Mouse (Mus musculus) CD8-positive naive resting alpha-beta T cell, adult 2 months (primary cell): ENCODE measurements around the gene Pik3r2.
A peak's percentile ranks its signal among the peaks of the same experiment; 100 is the strongest.

Experiments
- DNase-seq, 2 experiments: peaks; one replicate each; pipeline ENCODE4 v3.0.0; 2022; ENCODE audit warnings: low read depth in 2 of 2, low spot score in 2 of 2

Pik3r2 gene

DNA sequence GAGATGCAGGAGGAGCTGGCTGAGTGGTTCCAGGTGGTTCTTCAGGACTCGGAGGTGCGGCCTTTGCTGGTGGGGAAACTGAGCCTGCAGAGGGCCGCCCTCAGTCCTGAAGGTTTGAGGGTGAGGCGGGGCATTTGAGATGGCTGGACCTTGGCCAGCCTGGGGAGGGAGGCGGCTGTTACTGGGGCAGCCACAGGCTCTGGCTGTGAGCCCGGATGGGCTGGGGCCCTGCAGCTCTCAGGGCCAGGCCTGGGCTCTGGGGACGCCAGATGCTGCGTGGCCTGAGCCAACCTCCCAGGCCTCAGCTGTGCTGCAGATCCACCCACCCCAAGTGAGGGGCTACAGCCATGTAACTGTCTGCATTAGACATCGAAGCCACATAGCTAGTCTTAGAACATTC, 2.7 kb downstream of the Pik3r2 start:
- no peak for DNase-seq

DNA sequence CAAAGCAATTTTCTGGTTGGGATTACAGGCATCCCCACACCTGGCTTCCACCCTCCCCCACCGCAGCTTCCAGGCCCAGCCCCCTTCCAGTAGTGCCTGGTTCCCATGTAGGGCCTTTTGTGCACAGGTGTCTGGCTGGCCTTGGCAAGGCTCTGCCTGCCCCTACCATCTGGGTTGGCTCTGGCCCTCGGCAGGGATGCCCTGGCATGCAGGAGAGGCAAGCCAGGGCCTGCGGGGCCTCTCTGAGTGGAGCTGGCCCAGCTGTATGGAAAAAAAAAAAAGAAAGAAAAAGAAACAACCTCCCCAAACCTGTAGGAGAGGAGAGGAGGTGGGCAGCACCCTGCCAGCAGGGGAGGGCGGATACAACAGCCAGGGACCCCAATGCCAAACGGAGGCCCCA, 3.1 kb downstream of the Pik3r2 start:
- no peak for DNase-seq

DNA sequence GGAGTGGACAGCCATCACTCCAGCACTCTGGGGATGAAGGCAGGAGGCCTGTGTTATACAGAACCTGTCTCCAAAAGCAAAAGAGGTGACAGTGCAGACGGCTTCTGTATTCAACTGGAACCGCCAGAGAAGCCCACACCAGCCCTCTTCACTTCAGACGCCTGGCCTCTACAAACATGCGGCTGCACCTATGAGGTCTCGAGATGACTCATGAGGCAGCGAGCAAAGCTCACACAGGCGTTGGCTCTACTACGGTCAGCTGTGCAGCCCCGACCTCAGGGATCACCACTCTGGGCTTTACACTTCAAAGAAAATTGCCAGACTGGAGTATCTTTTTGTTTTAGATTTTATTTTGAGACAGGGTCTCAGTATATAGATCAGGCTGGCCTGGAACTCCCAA, 3.6 kb downstream of the Pik3r2 start:
- no peak for DNase-seq

DNA sequence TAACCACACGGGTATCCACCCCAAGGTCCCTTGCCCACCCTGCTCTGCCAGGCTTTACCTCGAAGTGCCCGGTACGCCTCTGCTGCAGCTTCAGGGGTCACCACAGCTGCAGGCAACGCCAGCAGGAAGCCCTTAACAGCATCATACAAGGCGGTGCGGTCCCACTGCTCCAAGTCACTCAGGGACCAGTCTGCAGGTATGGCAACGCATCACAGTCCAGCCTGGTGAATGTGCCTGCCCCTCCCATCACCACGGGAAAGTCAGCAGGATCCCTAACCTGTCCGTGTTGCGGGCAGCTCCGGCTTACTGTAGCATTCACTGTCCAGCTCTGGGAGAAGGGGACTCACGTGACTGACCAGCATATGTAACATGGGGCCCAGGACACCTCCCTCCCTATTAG, 4.4 kb downstream of the Pik3r2 start:
- no peak for DNase-seq

DNA sequence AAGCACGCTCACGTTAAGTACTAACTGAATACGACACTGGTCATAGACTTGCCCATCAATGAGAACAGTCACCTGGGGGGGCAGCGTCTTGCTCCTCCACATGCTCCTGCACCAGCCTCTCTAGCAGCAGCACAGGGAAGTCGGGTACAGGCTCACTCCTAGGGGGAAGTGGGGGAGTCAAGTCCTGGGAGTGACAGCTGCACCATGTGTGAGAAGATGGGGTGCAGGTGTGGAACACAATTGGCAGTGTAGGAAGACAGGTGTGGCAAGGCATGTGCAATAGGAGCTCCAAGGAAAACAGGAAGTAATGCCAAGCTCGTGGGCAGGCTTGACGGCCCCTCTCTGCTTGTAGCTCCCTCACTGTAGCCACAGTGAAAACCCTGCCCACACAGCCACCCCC, 5.3 kb downstream of the Pik3r2 start:
- DNase-seq: no peak

DNA sequence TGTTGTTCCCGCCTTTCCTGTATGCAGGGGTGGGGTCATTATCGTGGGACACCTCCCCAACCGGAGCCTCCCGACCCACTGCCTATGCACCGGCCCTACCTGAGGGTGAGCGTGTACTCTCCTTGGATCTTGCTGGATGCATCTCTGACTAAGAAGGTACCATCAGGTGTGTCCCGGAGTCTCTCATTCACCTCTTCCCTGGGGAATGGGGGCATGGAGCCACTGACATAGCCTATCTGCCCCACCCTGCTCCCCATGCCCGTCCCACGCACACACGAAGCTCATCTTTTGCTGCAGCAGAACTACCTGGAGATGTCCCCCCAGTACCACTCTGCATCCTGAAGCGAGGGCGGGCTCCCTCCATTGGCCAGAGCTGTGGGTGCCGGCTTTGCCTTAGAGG, 5.8 kb downstream of the Pik3r2 start:
- no peak for DNase-seq

DNA sequence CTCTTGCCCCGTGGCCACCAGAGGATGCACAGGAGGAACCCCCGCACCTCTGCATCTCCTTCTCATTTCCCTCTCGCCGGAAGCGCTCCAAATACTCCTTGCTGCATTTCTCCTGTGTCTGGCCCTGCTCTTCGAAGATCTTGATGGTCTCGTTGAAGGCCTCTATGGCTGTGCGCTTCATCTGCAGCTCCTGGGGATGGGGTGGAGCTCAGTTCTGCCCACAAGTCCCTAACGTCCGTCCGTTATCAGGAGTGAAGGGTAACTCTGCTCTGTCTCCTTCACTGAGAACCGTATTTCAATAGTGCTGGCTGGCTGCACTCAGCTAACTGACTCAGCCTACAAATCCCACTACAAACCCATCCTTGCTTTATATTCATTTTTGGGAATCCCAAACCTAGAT, 6.7 kb downstream of the Pik3r2 start:
- no peak for DNase-seq

DNA sequence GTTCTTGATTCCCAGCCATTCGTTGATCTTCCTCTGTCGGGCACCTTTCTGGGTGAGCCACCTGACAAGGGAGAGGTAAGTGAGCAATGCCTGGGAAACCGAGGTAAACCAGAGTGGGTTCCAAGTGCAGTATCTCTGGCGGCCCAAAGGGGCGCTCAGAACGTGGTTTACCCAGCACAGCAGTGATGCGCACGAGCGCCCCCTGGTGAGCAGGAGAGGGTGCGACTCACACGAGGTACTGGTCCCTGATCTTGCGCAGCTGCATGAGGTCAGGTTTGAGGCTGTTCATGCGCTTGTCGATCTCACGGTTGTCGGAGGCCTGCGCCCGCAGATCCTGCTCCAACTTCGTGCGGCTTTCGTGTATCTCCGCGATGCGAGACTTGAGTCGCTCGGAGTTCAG, 7.2 kb downstream of the Pik3r2 start:
- DNase-seq: peak; percentile 95 to 97

DNA sequence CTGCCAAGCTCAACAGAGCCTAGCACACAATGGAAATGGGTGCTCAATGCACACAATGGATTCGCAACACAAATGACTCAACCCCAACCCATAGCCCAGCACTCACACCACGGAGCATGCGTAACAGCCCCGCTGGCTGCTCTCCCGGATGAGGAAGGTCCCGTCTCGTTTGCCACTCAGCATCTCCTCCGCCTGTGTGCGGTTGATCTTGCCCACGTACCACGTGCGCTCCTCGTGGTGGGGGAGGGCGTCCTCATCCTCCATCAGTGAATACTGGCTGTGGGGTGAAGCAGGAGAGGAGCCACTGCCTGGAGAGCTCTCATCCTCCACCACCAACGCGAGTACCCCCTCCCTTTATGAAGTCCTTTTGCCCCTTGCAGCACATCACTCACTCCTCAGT, 7.6 kb downstream of the Pik3r2 start:
- DNase-seq: no peak

DNA sequence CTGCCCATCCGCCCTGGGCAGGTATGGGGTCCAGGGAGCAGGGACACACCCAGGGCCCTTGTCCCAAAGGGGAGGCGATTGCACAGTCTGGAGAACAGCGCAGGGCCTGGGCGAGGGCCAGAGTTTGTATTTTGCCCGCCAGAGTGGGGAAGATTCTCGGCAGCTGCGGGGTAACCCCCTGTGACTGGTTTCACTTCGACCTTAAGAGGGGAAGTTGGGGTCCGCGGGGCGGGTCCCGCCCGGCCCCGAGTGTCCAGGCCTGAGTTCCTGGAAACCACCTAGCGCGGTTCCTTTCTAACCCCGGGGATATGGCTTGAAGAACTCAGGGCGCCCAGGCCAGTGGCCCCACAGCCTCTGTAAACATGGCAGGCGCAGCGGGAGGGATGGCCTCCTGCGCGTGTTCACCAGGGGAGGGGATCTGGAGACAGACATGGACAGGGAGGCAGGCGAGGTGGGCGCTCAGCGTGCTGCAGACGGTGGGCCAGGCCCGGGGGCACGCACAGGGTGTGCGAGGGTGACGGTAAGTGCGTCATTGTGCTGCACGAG, 8.2 kb downstream of the Pik3r2 start:
- DNase-seq: no peak

DNA sequence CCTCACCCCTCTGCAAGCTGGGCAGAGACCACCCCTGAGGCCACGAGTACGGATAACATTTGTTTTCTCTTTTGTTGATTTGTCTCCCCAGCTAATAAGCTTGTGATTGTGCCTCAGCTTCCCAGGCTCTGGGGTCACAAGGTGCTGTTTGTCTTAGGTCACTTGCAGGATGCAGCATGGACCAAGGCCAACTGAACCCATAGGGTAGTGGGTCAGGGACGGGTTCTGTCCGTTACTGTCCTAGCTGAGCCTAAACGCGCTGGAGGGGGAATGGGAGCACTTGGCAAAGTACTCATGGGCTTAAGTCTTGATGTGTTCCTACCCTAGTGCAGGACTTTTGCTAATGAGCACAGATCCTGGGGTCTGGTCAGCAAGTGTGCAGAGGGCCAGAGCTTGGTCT, 9.0 kb downstream of the Pik3r2 start:
- no peak for DNase-seq

DNA sequence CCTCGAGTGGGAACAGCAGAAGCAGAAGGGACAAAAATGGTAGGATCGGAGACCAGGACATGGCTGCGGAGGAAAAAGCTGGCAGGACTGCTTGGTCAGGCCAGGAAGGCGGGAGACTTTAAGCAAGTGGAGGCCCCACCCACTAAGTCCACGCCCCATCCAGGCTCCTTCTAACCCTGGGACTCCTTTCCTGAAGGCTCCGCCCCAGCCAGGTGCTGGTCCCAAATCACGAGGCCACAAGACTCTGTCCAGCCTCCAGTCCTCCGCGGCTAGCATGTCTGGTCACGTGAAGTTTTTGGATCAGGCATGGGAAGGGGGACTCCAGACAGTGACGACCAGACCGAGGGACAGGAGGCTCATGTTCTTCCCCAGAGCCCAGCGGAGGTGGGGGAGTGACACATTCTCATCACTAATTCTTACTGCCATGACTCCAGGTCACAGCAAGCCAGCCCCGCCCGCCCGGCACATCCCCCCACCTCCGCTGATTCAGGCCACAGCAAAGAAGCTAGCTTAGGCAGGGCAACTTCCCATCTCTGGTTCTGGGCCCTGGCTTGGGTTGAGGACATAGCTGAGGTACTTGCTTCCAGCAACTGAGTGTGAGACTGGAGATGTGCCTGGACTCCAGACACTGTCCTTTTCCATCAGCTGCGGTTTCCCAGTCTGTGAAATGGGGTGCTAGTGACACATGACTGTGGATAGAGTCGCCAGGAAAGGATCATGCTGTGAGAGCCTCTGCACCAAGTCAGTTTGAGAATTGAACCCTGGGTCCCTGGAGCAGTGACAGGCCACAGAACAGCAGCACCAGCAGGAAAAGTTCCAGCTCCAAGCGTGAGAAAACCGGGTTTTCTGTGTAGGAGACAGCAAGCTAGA, 9.7 kb downstream of the Pik3r2 start:
- no peak for DNase-seq

DNA sequence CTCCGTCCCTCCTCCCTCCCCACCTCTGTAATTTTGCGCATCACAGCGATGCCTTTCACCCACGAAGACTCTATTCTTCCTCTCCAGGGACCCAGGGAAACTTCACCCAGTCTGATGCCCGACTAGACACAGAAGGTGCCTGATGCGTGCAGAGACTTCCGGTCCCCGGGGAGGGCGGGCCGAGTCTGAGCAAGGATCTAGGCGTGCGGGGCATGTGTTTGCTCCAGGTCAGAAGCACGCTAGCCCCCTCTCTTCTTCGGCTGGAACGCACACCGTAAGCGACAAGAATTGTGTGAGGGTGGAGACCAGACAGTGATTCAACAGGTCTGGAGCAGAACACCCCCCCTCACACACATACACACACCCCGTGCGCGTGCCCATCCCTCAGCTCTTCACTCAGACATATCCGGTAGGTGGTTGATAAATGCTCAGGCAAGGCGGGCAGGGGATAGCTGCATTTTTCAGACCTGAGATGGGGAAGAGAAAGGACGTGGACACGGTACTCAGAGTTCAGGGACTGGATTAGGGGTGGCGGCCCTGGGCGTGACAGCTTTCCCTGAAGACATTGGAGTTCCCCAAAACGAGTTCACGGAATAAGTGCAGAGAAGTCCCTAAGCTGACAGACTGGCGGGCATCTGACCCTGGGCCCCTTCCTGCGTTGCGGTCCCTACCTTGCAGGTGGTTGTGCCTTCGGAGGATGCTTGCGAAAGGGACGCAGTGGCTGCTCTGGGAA, 10.5 kb downstream of the Pik3r2 start:
- DNase-seq: peak; percentile 57 to 64

DNA sequence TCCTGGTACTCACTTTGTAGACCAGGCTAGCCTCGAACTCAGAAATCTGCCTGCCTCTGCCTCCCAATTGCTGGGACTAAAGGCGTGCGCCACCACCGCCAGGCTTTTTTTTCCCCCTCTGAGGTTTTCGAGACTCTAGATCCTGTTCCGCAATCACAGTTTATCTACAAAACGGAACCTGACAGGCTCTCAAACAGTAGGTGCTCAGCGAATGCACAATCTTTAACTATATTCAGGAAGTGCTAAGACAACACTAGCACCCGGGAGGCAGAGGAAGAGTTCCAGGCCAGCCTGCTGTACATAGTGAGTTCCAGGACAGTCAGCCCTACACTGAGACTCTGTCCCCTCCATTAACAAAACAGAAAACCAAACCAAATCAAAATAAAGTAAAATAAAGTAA, 11.2 kb downstream of the Pik3r2 start:
- DNase-seq: no peak

DNA sequence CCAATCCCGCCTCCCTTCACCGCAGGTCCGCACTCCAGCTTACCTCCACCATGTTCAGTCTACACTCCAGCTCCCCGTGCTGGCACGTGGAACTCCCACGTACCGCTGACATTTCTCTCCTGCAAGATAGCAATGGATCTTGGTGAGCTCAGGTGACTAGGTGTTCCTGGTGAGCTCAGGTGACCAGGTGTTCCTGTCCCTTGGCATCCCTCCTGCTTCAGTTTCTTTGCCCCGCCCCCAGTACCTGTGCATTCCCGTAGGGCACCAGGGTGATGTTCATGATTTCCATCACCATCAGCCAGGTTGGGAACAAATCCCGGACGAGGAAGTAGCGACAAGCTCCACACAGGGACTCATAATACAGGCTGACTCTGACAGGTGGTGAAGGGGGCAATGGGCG, 11.8 kb downstream of the Pik3r2 start:
- DNase-seq: no peak

DNA sequence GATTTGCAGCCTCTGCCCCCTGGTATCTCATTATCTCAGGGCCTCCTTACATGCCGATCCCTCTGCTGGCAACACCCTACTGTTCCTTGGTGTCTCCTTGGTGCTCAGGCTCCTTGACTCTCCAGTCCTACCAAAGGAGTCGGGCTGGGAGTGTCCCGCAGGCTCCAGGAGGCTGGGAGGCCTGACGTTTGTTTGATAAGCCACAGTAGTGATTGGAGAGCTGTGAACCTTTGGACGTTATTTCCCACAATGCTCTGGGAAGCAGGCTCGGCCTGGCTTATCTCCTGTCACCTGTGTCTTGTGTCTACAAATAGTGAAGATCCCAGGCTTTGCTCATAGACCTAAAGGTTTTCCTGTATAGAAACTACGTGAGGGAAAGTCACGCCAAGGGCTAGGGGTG, 12.5 kb downstream of the Pik3r2 start:
- no peak for DNase-seq

DNA sequence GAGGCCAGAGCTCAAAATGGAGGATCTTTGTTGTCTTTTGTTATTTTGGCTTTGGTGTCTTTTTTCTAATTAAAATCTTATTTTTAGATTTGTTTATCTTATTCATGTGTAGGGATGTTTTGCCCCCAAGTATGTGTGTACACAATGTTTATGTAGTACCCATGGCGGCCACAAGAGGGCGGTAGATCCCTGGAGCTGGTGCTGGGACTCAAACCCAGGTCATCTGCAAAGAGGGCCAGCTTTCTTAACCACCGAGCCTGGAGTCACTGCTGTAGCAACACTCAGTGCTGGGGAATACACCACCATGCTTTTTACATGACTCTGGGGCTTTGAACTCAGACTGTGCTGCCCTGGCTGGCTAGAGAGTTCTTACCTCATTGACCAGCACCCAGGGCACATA, 13.2 kb downstream of the Pik3r2 start:
- peak; percentile 50 to 59 for DNase-seq

DNA sequence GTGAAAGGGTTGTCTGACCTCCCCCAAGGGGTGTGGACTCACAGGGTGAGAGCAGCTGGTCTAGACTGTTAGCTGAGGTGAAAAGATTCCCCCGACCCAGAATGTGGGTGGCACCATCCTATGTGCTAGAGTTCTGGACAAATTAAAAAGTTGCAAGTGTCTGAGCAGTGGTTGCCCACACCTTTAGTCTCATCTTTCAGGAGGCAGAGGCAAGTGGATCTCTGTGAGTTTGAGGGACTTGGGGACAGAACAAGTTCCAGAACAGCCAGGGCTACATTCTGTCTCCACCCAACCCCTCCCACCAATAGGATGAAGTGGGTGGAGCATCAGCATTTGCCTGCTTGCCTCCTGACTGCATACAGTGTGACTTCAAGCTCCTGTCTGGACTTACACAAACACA, 14.4 kb downstream of the Pik3r2 start:
- DNase-seq: no peak

DNA sequence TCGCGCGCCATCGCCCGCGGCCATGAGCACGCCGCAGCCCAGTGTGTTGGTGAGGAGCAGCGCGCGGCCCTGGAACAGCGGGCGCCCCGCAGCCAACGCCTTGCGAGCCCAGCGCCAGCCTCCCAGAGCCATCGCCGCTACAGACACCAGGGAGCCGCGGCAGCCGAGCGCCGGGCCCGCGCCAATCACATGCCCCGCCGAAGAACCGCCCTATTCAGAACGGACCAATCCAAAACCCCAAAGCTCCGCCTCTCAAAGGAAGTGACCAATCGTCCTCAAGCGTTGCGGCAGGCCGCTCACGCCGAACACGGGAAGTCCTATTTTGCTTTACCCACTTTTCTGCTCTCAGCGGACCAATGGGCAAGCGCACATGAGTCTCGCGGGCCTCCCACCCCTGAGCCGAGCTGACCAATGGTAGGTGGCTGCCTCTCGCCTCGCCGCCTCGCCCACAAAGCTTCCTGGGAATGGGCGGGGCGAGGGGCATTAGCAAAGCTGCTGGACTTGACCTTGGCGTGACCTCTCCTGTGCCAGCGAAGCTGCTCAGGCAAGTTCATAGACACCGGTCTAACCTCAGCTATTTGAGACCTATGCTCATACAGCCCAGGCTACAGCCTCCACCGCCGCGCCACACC, 15.6 kb downstream of the Pik3r2 start, which contains the start of gene Mpv17l2:
Gene Mpv17l2, minus strand, starts transcription at position 172 of the 632 bp plus-strand sequence.
- peak; percentile 89 to 92 for DNase-seq

DNA sequence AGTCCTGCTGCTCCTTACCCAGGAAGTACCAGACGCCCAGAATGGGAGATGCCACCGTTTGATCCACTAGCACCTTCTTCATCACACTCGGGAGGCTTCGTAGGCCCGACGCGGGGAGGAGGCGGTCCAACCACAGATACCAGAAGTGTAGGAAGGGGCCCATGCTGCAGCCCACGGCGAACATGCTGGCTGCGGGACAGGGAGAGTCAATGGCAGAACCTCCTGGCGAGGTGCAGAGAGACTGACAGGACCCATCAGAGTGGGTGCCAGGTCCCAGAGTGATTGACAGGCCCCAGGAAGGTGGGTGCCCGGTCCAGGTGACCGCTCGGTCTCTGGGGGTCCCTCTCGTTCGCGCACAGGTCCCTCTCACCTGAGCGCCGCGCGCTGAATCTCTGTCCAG, 16.2 kb downstream of the Pik3r2 start:
- DNase-seq: no peak

DNA sequence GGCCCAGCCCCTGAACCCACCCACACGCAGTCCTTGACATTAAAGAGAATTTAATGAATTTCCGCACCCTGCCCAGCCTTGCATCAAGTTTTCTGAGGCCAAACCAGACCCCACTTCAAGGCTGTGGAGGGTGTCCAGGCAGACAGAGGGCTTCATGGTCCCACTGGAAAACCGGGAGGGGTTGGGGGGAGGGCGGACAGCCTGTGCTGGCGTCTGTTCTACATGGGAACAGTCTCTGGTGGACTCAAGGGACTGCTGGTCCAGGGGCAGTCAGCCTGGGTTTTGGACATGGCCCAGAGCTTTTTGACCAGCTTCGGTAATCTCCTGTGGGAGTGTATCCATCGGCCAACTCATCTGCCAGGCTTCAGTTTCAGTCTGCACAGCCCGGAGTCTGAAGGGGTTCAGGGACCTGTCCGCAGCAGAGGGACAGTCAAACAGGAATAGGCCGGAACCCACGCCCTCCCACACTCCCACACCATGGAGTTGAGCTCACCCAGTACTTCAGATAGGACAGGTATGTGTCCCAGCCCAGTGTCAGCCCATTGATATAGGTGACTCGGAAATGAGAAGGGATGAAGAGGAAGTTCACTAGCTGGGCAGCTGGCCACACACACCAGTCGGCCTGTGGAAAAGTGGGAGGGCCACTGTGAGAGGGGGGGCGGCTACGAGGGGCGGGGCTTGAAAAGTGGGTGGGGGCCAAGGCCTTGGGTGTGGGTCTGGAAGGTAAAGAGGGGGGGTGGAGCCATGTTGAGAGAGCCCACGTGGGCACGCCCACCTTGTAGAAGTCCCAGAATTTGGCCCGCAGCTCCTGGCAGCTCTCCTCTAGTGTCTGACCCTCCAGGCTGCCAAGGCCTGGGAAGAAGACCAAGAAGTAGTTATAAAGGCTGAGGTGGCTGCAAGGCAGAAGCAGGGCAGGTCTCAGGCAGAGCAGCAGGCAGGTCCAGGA, 17.6 kb downstream of the Pik3r2 start:
- no peak for DNase-seq
